Mouse (Mus musculus) kidney, adult 2 months (tissue): ENCODE results near the gene Nhsl1. TPM values are rescaled to one million over a fixed set of nuclear protein-coding genes. Genes with fewer than 3 reads are reported as not detected.

Experiments
- DNase-seq: peaks from one replicate; pipeline ENCODE4 v3.0.0; 2021
- H3K27ac ChIP-seq: fragments of 200-500 bp; 2 replicates; pipeline ENCODE4 v1.5.1; 2012; ENCODE audit warnings: low read depth, low read length, control low read depth, inconsistent platforms; ENCODE audit not compliant: insufficient read depth
- H3K27me3 ChIP-seq: fragments of 200-500 bp; replicated peaks from 2 replicates; pipeline ENCODE4 v1.6.1; 2012; ENCODE audit warnings: mild to moderate bottlenecking, moderate library complexity, low read length, inconsistent platforms; ENCODE audit not compliant: control insufficient read depth, insufficient read depth
- H3K36me3 ChIP-seq: fragments of 200-500 bp; 2 replicates; pipeline ENCODE4 v1.6.1; 2012; ENCODE audit warnings: mild to moderate bottlenecking, moderate library complexity, low read length, inconsistent platforms; ENCODE audit not compliant: control insufficient read depth, insufficient read depth
- H3K4me1 ChIP-seq: fragments of 200-500 bp; 2 replicates; pipeline ENCODE4 v1.6.1; 2011; ENCODE audit warnings: low read length; ENCODE audit not compliant: control insufficient read depth, insufficient read depth
- H3K4me3 ChIP-seq: fragments of 200-500 bp; 2 replicates; pipeline ENCODE4 v1.5.1; 2011; ENCODE audit warnings: mild to moderate bottlenecking, low read depth, low read length, control low read depth; ENCODE audit not compliant: insufficient read depth
- CTCF ChIP-seq: fragments of 200-500 bp; conservative IDR thresholded peaks from 2 replicates; pipeline ENCODE4 v1.5.1; 2011; ENCODE audit warnings: low read depth, mild to moderate bottlenecking, control low read depth, low read length, moderate library complexity, mixed read lengths; ENCODE audit not compliant: insufficient read depth, insufficient read length
- POLR2A ChIP-seq: fragments of 200-500 bp; IDR thresholded peaks from one replicate; pipeline ENCODE4 v1.6.1; 2011; ENCODE audit warnings: low read depth, low read length, control low read depth
- WGBS: fragments of 180-500 bp; shearing (Covaris S2); methylation state at CpG from one replicate; pipeline ENCODE4 v1.1.7; 2018; 5-methylcytosine and 5-hydroxymethylcytosine counted together
- polyA plus RNA-seq: library from polyadenylated mRNA; depleted of rRNA; stranded (reverse); fragments of >200 nt; gene quantifications from 2 replicates; pipeline ENCODE4 v1.2.3, GENCODE M21; 2012

The Nhsl1 gene
- polyA plus RNA-seq, 1 experiment = 10.4 TPM

DNA sequence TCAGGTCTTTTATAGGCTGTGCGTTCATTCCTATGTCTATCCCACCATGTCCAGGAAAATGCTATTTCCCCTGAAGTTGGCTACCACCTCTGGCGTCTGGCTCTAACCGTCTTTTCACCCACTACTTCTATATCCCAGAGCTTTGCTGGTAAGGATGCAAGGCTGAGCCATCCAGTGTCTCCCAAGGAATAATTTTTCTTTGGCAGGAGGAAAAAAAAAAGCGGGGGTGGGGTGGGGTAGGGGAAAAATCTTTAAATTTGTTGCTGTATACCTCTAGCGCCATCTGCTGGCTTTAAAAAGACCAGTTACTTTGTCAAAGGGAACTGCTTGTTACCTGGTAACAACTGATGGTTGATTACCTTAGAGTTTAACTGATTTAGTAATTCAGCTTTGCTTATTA, 209.7 kb downstream of the Nhsl1 start:
- Histone ChIP-seq H3K4me3 (no peak overlapping the region), H3K27ac (no peak overlapping the region), H3K27me3 (no peaks in the 10 kb centered on the region), H3K36me3 (peaks cover 1% of the 10 kb centered on the region; the same call in 1 of the 2 replicates), H3K4me1 (peaks cover 14% of the 10 kb centered on the region; the same call in 1 of the 2 replicates)
- WGBS = 47% methylated on average over 5 of the region's 5 CpGs
- DNase-seq = peak; percentile 47
- TF ChIP-seq POLR2A (no peak), CTCF (0 out of 2 replicates have a peak, but pooled peaks have one; percentile 0)

DNA sequence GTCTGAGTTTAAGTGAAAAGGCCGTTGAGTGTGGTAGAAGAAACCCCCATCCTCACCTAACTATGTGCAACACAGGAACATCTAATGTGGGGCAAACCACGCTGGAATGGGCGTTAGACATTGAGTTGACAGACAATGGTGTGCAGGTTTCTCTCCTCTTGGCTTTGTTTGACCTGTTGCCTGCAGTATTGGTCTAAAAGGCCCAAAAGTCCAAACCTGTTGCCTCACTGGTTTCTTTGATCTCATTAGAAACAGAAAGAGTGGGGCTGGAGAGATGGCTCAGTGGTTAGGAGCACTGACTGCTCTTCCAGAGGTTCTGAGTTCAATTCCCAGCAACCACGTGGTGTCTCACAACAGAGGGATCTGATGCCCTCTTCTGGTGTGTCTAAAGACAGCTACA, 210.4 kb downstream of the Nhsl1 start:
- no peaks in the 10 kb centered on the region for H3K27me3 ChIP-seq
- DNase-seq = no peak
- 89% methylated on average over 4 of the region's 4 CpGs for WGBS

DNA sequence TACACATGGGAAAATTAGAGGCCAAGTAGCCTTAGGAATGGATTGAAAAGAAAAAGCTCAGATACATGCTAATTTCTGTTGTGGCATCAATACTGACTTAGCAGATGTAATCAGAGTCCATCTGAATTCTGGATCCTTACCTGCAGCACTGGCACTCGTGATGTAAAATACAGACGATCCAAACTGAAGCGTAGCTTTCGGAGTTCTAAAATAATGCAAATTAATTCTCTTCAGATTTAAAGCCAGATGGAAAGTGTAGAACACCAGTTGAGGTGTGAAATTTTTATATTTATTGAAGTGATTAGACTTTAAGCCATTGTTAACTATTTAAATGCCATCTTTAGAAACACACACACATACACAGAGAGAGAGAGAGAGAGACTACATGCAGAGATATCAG, 211.4 kb downstream of the Nhsl1 start:
- Histone ChIP-seq H3K27me3 (no peaks in the 10 kb centered on the region), H3K4me1 (peaks cover 14% of the 10 kb centered on the region; the same call in 1 of the 2 replicates), H3K27ac (no peak overlapping the region), H3K4me3 (no peak overlapping the region), H3K36me3 (peaks cover 1% of the 10 kb centered on the region; the same call in 1 of the 2 replicates)
- no peak for DNase-seq
- TF ChIP-seq CTCF (no peak), POLR2A (no peak)
- WGBS = 86% methylated on average over 4 of the region's 4 CpGs

More for the DNA sequence above, 210.4 kb downstream of the Nhsl1 start:
- H3K4me1 ChIP-seq = peaks cover 14% of the 10 kb centered on the region; the same call in 1 of the 2 replicates
- no peak overlapping the region for H3K4me3 ChIP-seq
- TF ChIP-seq CTCF = no peak
- no peak overlapping the region for H3K27ac ChIP-seq
- H3K36me3 ChIP-seq = peaks cover 1% of the 10 kb centered on the region; the same call in 1 of the 2 replicates

DNA sequence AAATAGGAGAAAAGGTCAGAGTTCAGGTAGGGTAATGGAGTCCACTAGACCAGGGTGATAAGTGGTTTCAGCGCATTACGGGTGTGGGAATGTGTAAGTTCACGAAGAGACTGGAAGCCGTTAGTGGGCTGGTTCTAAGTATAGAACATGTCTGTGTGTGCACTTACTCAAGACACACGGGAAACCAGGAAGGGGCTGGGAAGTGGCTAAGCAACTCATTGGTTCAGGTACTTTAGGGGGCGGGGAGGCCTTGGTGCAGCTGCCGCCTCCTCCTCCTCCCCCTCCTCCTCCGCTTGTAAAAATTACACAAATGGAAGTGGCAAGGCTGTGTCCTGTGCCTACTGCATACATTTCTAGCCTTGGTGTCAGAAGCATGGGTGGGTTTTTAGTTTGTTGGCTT, 213.5 kb downstream of the Nhsl1 start:
- Histone ChIP-seq H3K4me3 (no peak overlapping the region), H3K4me1 (peaks cover 6% of the 10 kb centered on the region; the same call in 1 of the 2 replicates), H3K27me3 (no peaks in the 10 kb centered on the region), H3K27ac (no peak overlapping the region), H3K36me3 (peaks cover 1% of the 10 kb centered on the region; the same call in 1 of the 2 replicates)
- no peak for DNase-seq
- TF ChIP-seq POLR2A = no peak
- no peak for TF ChIP-seq CTCF
- WGBS = 79% methylated on average over 8 of the region's 8 CpGs

DNA sequence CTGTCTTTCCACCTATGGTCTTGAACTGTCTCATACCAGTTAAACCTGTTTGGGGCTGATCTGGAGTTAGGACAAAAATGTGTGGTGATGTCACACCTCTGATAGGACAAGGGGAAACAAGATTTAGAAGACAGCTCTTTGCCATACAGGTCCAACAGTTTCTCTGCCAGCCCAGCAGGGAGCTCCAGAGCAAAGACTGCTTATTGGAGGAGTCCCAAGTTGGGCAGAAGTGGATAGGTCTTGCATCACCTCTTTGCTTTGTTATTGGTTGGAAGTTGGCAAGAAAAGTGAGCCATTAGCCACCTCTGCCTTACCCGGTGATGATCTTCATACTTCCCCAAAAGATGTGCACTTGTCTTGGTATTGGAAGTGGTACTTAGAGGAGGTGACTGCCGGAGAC, 218.1 kb downstream of the Nhsl1 start:
- Histone ChIP-seq H3K4me3 (no peak overlapping the region), H3K27me3 (no peaks in the 10 kb centered on the region), H3K36me3 (peaks cover 1% of the 10 kb centered on the region; the same call in 1 of the 2 replicates), H3K4me1 (no peaks in the 10 kb centered on the region), H3K27ac (no peak overlapping the region)
- no peak for DNase-seq
- WGBS = 94% methylated on average over 2 of the region's 2 CpGs
- no peak for TF ChIP-seq POLR2A
- TF ChIP-seq CTCF = no peak

DNA sequence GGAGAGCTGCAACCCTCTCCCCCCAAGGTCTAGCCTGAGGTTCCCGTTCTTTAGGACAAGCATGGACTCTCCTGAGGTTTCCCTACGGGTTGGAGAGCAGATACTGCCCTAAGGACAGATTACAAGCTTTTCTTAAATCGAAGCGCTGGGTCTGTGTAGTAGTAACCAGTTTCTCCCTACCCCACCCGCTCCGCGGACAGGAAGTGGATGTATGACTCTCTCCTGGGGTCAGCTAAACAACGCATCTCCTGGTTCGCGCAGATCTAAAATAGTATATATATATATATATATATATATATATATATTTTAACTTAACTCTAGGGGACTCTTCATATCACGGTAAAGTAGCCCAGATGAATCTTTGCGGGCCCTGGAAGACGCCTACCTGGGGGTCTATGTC, 226.5 kb downstream of the Nhsl1 start:
- no peak overlapping the region for H3K27ac ChIP-seq
- H3K27me3 ChIP-seq = no peaks in the 10 kb centered on the region
- 9% methylated on average over 13 of the region's 13 CpGs for WGBS
- TF ChIP-seq POLR2A (no peak), CTCF (no peak)
- H3K4me1 ChIP-seq = no peaks in the 10 kb centered on the region
- no peak for DNase-seq
- no peaks in the 10 kb centered on the region for H3K36me3 ChIP-seq
- H3K4me3 ChIP-seq = peak overlapping the region; percentile 50

DNA sequence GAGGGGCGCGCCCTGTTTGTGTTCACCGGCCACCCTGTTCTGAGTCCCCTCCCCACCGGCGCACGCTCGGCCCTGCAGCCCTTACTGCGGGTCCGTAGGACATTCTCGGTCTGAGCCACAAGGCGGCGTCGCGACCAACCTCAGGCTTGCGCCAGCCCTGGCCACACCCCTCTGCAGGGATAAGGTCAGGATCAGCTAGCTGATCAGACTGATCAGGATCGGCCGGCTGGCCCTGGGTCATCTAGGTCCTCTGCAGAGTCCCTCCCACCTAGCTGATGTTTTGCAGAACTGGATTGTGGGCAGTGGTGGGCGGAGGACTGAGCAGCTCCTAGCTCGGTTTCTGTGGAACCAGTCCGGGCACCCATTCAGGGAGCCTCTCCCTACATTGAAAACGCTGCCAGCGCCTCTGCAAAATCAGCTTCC, 227.0 kb downstream of the Nhsl1 start, which contains the start of gene Hebp2:
Gene Hebp2 (minus strand): TSS at position 264 of the 423 bp plus-strand sequence.
- no peaks in the 10 kb centered on the region for H3K27me3 ChIP-seq
- H3K27ac ChIP-seq = no peak within 1 kb of the TSS
- H3K36me3 ChIP-seq = no peaks in the 10 kb centered on the region
- H3K4me1 ChIP-seq = no peaks in the 10 kb centered on the region
- peak; percentile 45 for DNase-seq
- peak within 1 kb of the TSS; percentile 50 for H3K4me3 ChIP-seq
- TF ChIP-seq POLR2A = no peak
- TF ChIP-seq CTCF = peak; percentile 66
- 1% methylated on average over 22 of the region's 22 CpGs for WGBS
